Mouse (Mus musculus) lung, postnatal 0 days (tissue): Measurements from ENCODE around the gene Htr1f. TPM values are rescaled to one million over a fixed set of nuclear protein-coding genes. Genes with fewer than 3 reads are reported as not detected.
A peak's percentile ranks its signal among the peaks of the same experiment; 100 is the strongest.

Experiments used
- ATAC-seq: fragments of 200-750 bp; cut with Nextera tagmentation; 2 replicates; pipeline ENCODE4 v1.8.0; 2017; ENCODE audit warnings: moderate library complexity
- DNase-seq: peaks from one replicate; pipeline ENCODE4 v3.0.0-alpha.2; 2016; ENCODE audit warnings: low spot score
- H3K27ac ChIP-seq: fragments of 300-500 bp; sonication (generic); 2 replicates; pipeline ENCODE4 v1.5.1; 2014; ENCODE audit warnings: antibody characterized with exemption, mild to moderate bottlenecking, low read length, mixed read lengths
- H3K27me3 ChIP-seq: fragments of 300-500 bp; sonication (generic); replicated peaks from 2 replicates; pipeline ENCODE4 v1.6.1; 2014; ENCODE audit warnings: low read length, mixed read lengths; ENCODE audit not compliant: insufficient read depth
- H3K36me3 ChIP-seq: fragments of 300-500 bp; sonication (generic); 2 replicates; pipeline ENCODE4 v1.6.1; 2014; ENCODE audit warnings: low read length, mixed read lengths; ENCODE audit not compliant: insufficient read depth
- H3K4me1 ChIP-seq: fragments of 300-500 bp; sonication (generic); 2 replicates; pipeline ENCODE4 v1.6.1; 2014; ENCODE audit warnings: antibody characterized with exemption, low read depth, low read length, mixed read lengths; ENCODE audit not compliant: insufficient read depth
- H3K4me2 ChIP-seq: fragments of 300-500 bp; sonication (generic); replicated peaks from 2 replicates; pipeline ENCODE4 v1.6.1; 2014; ENCODE audit warnings: low read depth, mild to moderate bottlenecking, low read length, moderate library complexity, mixed read lengths
- H3K4me3 ChIP-seq: fragments of 300-500 bp; sonication (generic); 2 replicates; pipeline ENCODE4 v1.5.1; 2014; ENCODE audit warnings: low read depth, low read length
- H3K9ac ChIP-seq: fragments of 300-500 bp; sonication (generic); replicated peaks from 2 replicates; pipeline ENCODE4 v1.6.1; 2014; ENCODE audit warnings: low read depth, mild to moderate bottlenecking
- H3K9me3 ChIP-seq: fragments of 300-500 bp; sonication (generic); 2 replicates; pipeline ENCODE4 v1.6.1; 2016; ENCODE audit warnings: low read length, mixed read lengths
- CTCF ChIP-seq: IDR thresholded peaks from 2 replicates; pipeline ENCODE4 v1.5.1; 2016; ENCODE audit warnings: antibody characterized with exemption, mild to moderate bottlenecking
- EP300 ChIP-seq: IDR thresholded peaks from 2 replicates; pipeline ENCODE4 v1.6.1; 2016; ENCODE audit warnings: antibody characterized with exemption, mild to moderate bottlenecking, control low read depth
- WGBS: fragments of 180-500 bp; shearing (Covaris S2); extraction: QIAGEN DNeasy Blood & Tissue Kit; methylation state at CpG from one replicate; pipeline ENCODE4 v1.1.7; 2014; 5-methylcytosine and 5-hydroxymethylcytosine counted together
- microRNA-seq: library from miRNA; unstranded; fragments of <30 nt; microRNA quantifications from one replicate; pipeline ENCODE4, GENCODE M21; 2016
- polyA plus RNA-seq: library from polyadenylated mRNA; unstranded; fragments of >200 nt; fragmentation: Nextera tagmentation; extraction: Ambion mirVana; gene quantifications from 2 replicates; pipeline ENCODE4 v1.2.1, GENCODE M21; 2015

The Htr1f gene
- polyA plus RNA-seq, 1 experiment from 2014 or later: not detected

DNA sequence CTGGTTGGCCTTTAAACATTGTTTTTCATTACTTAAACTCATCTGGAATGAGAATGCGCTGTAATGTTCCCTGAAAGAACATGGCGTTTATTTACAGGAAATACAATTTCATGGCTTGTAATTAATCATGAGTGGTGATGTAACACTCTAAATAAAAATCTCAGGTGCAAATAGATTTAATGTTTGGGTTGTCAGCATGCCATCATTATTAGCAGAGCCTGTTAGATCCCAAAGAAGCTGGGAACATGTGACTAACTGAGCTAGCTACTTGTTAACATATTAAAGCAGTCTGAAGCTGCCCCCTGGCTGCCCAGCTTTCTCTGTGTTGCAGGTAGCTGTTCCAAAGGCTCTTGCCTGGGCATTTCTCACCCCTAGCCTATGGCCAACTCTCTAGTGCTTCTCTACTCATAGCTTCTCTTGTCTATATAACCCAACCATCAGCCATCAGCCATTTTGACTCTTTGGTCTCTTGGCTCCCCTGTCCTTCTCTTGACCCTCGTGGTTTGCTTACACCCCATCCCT lies 227.0 kb downstream of the Htr1f start:
- H3K27me3 ChIP-seq: no peaks in the 10 kb centered on the region
- no peak overlapping the region for H3K4me3 ChIP-seq
- DNase-seq (no peak), ATAC-seq (no peak)
- no peaks in the 10 kb centered on the region for H3K9me3 ChIP-seq
- TF ChIP-seq EP300: no peak
- TF ChIP-seq CTCF: peak; percentile 30; the same call in 1 of the 2 replicates
- no peaks in the 10 kb centered on the region for H3K4me1 ChIP-seq
- 86% methylated on average over 3 of the region's 3 CpGs for WGBS
- no peak overlapping the region for H3K9ac ChIP-seq
- no peak overlapping the region for H3K4me2 ChIP-seq
- no peaks in the 10 kb centered on the region for H3K36me3 ChIP-seq
- no peak overlapping the region for H3K27ac ChIP-seq

DNA sequence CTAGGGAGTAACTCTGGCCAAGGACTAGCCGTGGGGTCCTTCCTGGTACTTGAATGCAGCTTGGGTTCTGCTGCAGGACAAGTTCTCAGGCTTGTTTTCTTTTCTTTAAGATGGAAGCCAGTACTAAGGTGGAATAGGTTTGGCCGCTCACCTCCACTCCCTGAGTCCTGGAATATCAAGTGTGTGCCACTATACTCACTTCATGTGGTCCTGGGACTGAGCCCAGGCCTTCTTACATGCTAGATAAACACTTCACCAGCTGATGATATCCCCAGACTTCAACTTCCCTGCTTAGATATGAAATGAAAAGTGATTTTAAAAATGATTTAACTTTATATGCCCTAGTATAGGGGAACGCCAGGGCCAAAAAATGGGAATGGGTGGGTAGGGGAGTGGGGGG lies 228.3 kb downstream of the Htr1f start:
- peak; percentile 71 for ATAC-seq
- no peak overlapping the region for H3K4me2 ChIP-seq
- DNase-seq: peak; percentile 77
- peak overlapping the region; percentile 3; the same call in 1 of the 2 replicates for H3K27ac ChIP-seq
- H3K4me1 ChIP-seq: no peaks in the 10 kb centered on the region
- no peak overlapping the region for H3K9ac ChIP-seq
- 51% methylated on average over 3 of the region's 3 CpGs for WGBS
- TF ChIP-seq EP300 (no peak), CTCF (no peak)
- no peak overlapping the region for H3K4me3 ChIP-seq
- H3K27me3 ChIP-seq: no peaks in the 10 kb centered on the region
- no peaks in the 10 kb centered on the region for H3K9me3 ChIP-seq
- H3K36me3 ChIP-seq: no peaks in the 10 kb centered on the region

- TF ChIP-seq CTCF (no peak), EP300 (no peak)
- 59% methylated on average over 4 of the region's 4 CpGs for WGBS
- no peaks in the 10 kb centered on the region for H3K9me3 ChIP-seq
- H3K9ac ChIP-seq: no peak overlapping the region
- H3K4me2 ChIP-seq: no peak overlapping the region
- H3K27me3 ChIP-seq: no peaks in the 10 kb centered on the region
- no peak for DNase-seq
- peak overlapping the region; percentile 3; the same call in 1 of the 2 replicates for H3K27ac ChIP-seq
- H3K4me3 ChIP-seq: no peak overlapping the region
- H3K36me3 ChIP-seq: no peaks in the 10 kb centered on the region
- no peak for ATAC-seq
- no peaks in the 10 kb centered on the region for H3K4me1 ChIP-seq
Observed at GRCm38 (mm10) chr16:64876631-64877265, 228.9 kb downstream of the Htr1f start.

DNA sequence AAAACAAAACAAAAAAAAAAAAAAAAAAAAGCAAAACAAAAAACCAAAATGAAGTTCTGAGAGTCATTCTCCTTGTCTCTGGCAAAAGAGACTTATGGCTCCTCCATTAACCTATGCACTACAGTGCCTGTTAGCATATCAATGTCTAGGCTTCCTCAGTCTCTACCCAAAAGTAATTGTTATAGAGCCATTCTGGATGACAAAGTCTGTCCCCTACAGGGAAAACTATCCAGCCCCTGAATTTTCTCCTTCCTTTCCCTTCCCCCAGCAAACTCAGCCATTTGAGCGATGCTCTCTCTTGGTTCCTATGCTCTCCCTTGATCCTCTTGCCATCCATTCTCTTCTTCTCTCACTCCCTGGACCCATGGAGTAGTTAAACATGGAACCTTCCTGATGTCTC lies 229.8 kb downstream of the Htr1f start:
- no peaks in the 10 kb centered on the region for H3K36me3 ChIP-seq
- no peak for DNase-seq
- no peak overlapping the region for H3K9ac ChIP-seq
- no peaks in the 10 kb centered on the region for H3K27me3 ChIP-seq
- H3K27ac ChIP-seq: no peak overlapping the region
- H3K4me2 ChIP-seq: no peak overlapping the region
- no peak for ATAC-seq
- no peak overlapping the region for H3K4me3 ChIP-seq
- TF ChIP-seq EP300: no peak
- no peak for TF ChIP-seq CTCF
- H3K4me1 ChIP-seq: no peaks in the 10 kb centered on the region
- H3K9me3 ChIP-seq: no peaks in the 10 kb centered on the region
- WGBS: 89% methylated on average over 1 of the region's 1 CpGs

DNA sequence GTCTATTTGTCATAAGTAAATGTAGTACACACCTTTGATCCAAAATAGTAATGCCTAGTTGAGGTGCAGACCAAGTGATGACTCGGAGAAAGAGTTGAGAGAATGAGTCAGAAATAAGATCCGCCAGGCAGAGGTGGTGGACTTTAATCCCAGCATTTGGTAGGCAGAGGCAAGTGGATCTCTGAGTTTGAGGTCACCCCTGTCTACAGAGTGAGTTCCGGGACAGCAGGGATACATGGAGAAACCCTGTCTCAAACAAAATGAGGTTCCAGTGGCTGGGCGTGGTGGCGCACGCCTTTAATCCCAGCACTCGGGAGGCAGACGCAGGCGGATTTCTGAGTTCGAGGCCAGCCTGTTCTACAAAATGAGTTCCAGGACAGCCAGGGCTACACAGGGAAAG lies 230.3 kb downstream of the Htr1f start:
- Histone ChIP-seq H3K4me2 (no peak overlapping the region), H3K9ac (no peak overlapping the region), H3K4me1 (no peaks in the 10 kb centered on the region), H3K9me3 (no peaks in the 10 kb centered on the region), H3K4me3 (no peak overlapping the region), H3K27me3 (no peaks in the 10 kb centered on the region), H3K27ac (no peak overlapping the region), H3K36me3 (no peaks in the 10 kb centered on the region)
- TF ChIP-seq CTCF: no peak
- no peak for TF ChIP-seq EP300
- DNase-seq (no peak), ATAC-seq (no peak)
- 97% methylated on average over 10 of the region's 10 CpGs for WGBS

Small RNA genes within 50 kb of the gene (microRNA-seq; reads per million reads assigned to microRNA genes)
- gene Gm23374: not detected
